Mouse (Mus musculus) kidney, embryonic 15.5 days (tissue): ENCODE measurements around the gene Tecr. TPM values are rescaled to one million over a fixed set of nuclear protein-coding genes. Genes with fewer than 3 reads are reported as not detected.

ENCODE experiments used
- ATAC-seq: fragments of 200-750 bp; cut with Nextera tagmentation; replicated peaks from 2 replicates; pipeline ENCODE4 v1.8.0; 2017; ENCODE audit warnings: moderate TSS enrichment; ENCODE audit not compliant: low FRiP score
- H3K27ac ChIP-seq: fragments of 300-500 bp; sonication (generic); 2 replicates; pipeline ENCODE4 v1.5.1; 2015; ENCODE audit warnings: mild to moderate bottlenecking, inconsistent platforms
- H3K27me3 ChIP-seq: fragments of 300-500 bp; sonication (generic); 2 replicates; pipeline ENCODE4 v1.6.1; 2015; ENCODE audit warnings: inconsistent platforms
- H3K36me3 ChIP-seq: fragments of 300-500 bp; sonication (generic); 2 replicates; pipeline ENCODE4 v1.6.1; 2015; ENCODE audit warnings: inconsistent platforms
- H3K4me1 ChIP-seq: fragments of 300-500 bp; sonication (generic); 2 replicates; pipeline ENCODE4 v1.6.1; 2015; ENCODE audit warnings: inconsistent platforms
- H3K4me2 ChIP-seq: fragments of 300-500 bp; sonication (generic); 2 replicates; pipeline ENCODE4 v1.6.1; 2015; ENCODE audit warnings: moderate library complexity, mild to moderate bottlenecking, inconsistent platforms
- H3K4me3 ChIP-seq: fragments of 300-500 bp; sonication (generic); replicated peaks from 2 replicates; pipeline ENCODE4 v1.5.1; 2015; ENCODE audit warnings: mild to moderate bottlenecking, inconsistent platforms
- H3K9ac ChIP-seq: fragments of 300-500 bp; sonication (generic); 2 replicates; pipeline ENCODE4 v1.6.1; 2015; ENCODE audit warnings: mild to moderate bottlenecking, inconsistent platforms
- H3K9me3 ChIP-seq: fragments of 300-500 bp; sonication (generic); replicated peaks from 2 replicates; pipeline ENCODE4 v1.6.1; 2016; ENCODE audit warnings: inconsistent platforms
- WGBS: fragments of 180-500 bp; shearing (Covaris S2); methylation state at CpG from one replicate; pipeline ENCODE4 v1.1.7; 2015; ENCODE audit warnings: mixed read lengths; 5-methylcytosine and 5-hydroxymethylcytosine counted together
- polyA plus RNA-seq: library from polyadenylated mRNA; unstranded; fragments of >200 nt; fragmentation: Nextera tagmentation; extraction: Ambion mirVana; gene quantifications from 2 replicates; pipeline ENCODE4 v1.2.1, GENCODE M21; 2015

The Tecr gene
- polyA plus RNA-seq, 1 experiment from 2014 or later = 605 TPM

- ATAC-seq = no peak
- Histone ChIP-seq H3K9ac (no peak overlapping the region), H3K27me3 (no peaks in the 10 kb centered on the region), H3K4me2 (no peak overlapping the region), H3K9me3 (no peaks in the 10 kb centered on the region), H3K27ac (no peak overlapping the region), H3K36me3 (peaks cover 51% of the 10 kb centered on the region), H3K4me1 (peaks cover 53% of the 10 kb centered on the region), H3K4me3 (no peak overlapping the region)
- 86% methylated on average over 15 of the region's 15 CpGs for WGBS
Observed at GRCm38 (mm10) chr8:83570272-83571000, 37.3 kb downstream of the Tecr start.

DNA sequence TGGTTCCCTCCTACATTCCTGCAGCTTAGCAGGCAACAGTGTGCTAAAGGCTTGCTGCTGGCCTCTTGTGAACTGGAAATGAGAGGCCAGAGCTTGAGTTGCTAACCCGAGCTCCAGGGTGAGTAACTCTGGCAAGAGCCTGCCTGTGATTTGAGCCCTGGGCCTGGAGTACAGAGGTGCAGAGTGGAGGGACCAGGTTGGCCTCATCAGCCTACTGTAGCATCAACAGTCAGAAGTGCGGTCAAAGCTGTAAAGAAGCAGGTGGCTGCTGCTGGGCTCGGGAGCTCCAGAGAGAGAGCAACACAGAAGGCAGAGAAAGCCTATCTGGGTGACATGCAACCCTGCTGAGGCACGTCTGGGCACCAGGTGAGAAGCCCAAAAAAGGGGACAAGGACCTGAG is 38.6 kb downstream of the Tecr start:
- WGBS = 71% methylated on average over 4 of the region's 4 CpGs
- Histone ChIP-seq H3K36me3 (peaks cover 50% of the 10 kb centered on the region), H3K9me3 (no peaks in the 10 kb centered on the region), H3K9ac (no peak overlapping the region), H3K4me3 (no peak overlapping the region), H3K27me3 (no peaks in the 10 kb centered on the region), H3K27ac (0 out of 2 replicates have a peak overlapping the region, but pooled peaks have one; percentile 6), H3K4me1 (peaks cover 40% of the 10 kb centered on the region), H3K4me2 (no peak overlapping the region)
- no peak for ATAC-seq

GRCm38 (mm10) chr8:83568755-83569154 is 39.0 kb downstream of the Tecr start:
- 75% methylated on average over 5 of the region's 5 CpGs for WGBS
- no peaks in the 10 kb centered on the region for H3K27me3 ChIP-seq
- no peak overlapping the region for H3K4me2 ChIP-seq
- H3K27ac ChIP-seq = no peak overlapping the region
- no peak for ATAC-seq
- no peaks in the 10 kb centered on the region for H3K9me3 ChIP-seq
- H3K36me3 ChIP-seq = peaks cover 46% of the 10 kb centered on the region
- peaks cover 36% of the 10 kb centered on the region for H3K4me1 ChIP-seq
- H3K9ac ChIP-seq = no peak overlapping the region
- no peak overlapping the region for H3K4me3 ChIP-seq

DNA sequence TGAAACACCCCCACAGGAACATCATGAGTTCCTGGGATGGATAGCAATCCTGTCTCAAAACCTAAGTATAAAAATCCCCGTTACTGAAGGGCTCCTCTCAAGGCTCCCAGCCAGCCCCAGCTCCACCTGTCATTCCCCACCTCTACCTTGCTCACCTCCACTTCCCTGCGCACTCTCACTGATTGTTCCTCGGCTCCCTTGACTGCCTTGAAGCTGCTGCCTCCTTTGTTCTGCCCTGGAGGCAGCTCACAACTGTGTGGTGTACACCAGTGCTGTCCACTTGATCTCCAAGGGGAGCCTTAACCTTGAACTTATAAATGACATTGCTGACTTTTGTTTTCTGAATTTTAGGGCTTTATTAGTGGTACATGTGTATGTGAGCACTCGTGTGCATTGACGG is 39.6 kb downstream of the Tecr start:
- no peak for ATAC-seq
- H3K36me3 ChIP-seq = peaks cover 42% of the 10 kb centered on the region
- H3K4me1 ChIP-seq = peaks cover 30% of the 10 kb centered on the region
- peak overlapping the region; percentile 82; the same call in 1 of the 2 replicates for H3K9ac ChIP-seq
- H3K27ac ChIP-seq = no peak overlapping the region
- peak overlapping the region; percentile 81; the same call in 1 of the 2 replicates for H3K4me2 ChIP-seq
- WGBS = 64% methylated on average over 5 of the region's 5 CpGs
- H3K9me3 ChIP-seq = no peaks in the 10 kb centered on the region
- H3K27me3 ChIP-seq = no peaks in the 10 kb centered on the region
- H3K4me3 ChIP-seq = peak overlapping the region; percentile 93; the same call in 1 of the 2 replicates

- Histone ChIP-seq H3K4me3 (peak overlapping the region; percentile 93), H3K4me1 (peaks cover 27% of the 10 kb centered on the region), H3K4me2 (peak overlapping the region; percentile 81), H3K9me3 (no peaks in the 10 kb centered on the region), H3K9ac (peak overlapping the region; percentile 82), H3K27ac (0 out of 2 replicates have a peak overlapping the region, but pooled peaks have one; percentile 89), H3K27me3 (no peaks in the 10 kb centered on the region), H3K36me3 (peaks cover 37% of the 10 kb centered on the region)
- 51% methylated on average over 3 of the region's 3 CpGs for WGBS
- no peak for ATAC-seq
Observed at GRCm38 (mm10) chr8:83567668-83568067, 40.1 kb downstream of the Tecr start.

DNA sequence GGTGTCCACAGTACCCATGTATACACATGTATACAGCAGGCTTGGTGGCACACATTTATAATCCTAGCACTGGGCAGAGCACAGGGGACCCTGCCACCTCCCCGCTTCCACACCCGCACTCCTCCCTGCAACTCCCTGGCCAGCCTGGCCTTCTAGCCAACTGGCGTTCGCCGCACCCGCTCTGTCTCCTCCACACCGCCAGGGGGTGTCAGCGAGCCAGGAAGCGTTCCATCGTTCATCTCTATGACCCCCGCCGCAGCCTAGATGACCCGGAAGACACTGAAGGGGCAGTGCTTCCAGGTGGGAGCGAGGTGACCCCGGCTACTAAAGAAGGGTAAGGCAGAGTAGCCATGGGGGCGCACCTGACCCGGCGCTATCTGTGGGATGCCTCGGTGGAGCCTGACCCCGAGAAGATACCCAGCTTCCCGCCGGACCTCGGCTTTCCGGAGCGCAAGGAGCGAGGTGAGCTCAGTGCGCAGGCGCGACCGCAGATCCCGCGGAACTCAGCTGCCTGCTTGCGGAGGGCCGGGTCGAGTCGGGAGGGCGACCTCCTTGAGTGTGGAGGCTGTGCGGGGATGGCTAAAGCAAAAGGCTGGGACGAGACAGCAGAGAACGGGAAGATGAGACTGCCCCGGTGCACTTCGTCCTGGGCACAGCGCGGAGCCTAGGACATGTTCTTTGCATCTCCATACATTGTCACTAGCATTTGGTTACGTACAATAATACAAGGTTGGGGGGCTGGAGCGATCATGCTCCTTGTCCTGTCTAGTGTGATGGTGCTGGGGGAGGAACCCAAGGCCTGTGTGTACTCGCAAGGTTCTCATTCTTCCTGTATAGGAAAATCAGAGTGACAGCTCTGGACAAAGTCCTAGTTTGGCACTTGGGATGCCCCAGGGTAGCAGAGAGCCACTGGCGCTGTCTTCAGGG is 41.0 kb downstream of the Tecr start, which contains the start of gene Ndufb7:
TSS of gene Ndufb7 (plus strand) at position 203 of the 927 bp plus-strand sequence.
- peak within 1 kb of the TSS; percentile 82 for H3K9ac ChIP-seq
- no peaks in the 10 kb centered on the region for H3K9me3 ChIP-seq
- no peaks in the 10 kb centered on the region for H3K27me3 ChIP-seq
- H3K4me1 ChIP-seq = peaks cover 21% of the 10 kb centered on the region
- H3K36me3 ChIP-seq = peaks cover 28% of the 10 kb centered on the region
- peak; percentile 89 for ATAC-seq
- peak within 1 kb of the TSS; percentile 93 for H3K4me3 ChIP-seq
- WGBS = under 1% methylated on average over 48 of the region's 48 CpGs
- H3K4me2 ChIP-seq = peak within 1 kb of the TSS; percentile 81
- peak within 1 kb of the TSS; percentile 89 for H3K27ac ChIP-seq

GRCm38 (mm10) chr8:83565731-83566375 is 41.9 kb downstream of the Tecr start:
- Histone ChIP-seq H3K9ac (no peak overlapping the region), H3K4me2 (peak overlapping the region; percentile 81), H3K27me3 (no peaks in the 10 kb centered on the region), H3K4me3 (no peak overlapping the region; the same call in 1 of the 2 replicates), H3K9me3 (no peaks in the 10 kb centered on the region), H3K4me1 (peaks cover 21% of the 10 kb centered on the region), H3K27ac (no peak overlapping the region), H3K36me3 (peaks cover 19% of the 10 kb centered on the region)
- ATAC-seq = peak; percentile 12; the same call in 1 of the 2 replicates
- 76% methylated on average over 9 of the region's 9 CpGs for WGBS

- Histone ChIP-seq H3K36me3 (no peaks in the 10 kb centered on the region), H3K4me1 (peaks cover 11% of the 10 kb centered on the region), H3K4me2 (no peak overlapping the region), H3K27ac (no peak overlapping the region), H3K9me3 (no peaks in the 10 kb centered on the region), H3K9ac (no peak overlapping the region), H3K4me3 (no peak overlapping the region), H3K27me3 (no peaks in the 10 kb centered on the region)
- 78% methylated on average over 4 of the region's 4 CpGs for WGBS
- no peak for ATAC-seq
Observed at GRCm38 (mm10) chr8:83563246-83563645, 44.5 kb downstream of the Tecr start.

DNA sequence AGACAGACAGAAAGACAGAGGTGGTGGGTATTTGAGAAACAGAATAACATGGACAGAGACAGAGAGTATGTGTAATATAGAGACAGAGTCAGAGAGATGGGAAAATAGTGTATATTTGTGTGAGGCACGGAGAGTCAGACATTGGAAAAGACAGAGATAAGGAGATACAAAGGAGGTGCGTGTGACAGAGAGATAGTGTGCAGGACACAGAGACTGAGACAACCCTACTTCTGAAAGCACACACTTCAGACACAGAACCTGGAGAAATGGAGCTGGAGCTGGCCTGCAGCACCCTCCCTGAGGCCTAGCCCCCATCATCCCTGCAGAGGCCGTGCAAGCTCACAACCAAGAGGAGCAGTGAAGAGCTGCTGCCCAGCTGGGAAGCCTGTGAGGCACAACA is 45.1 kb downstream of the Tecr start:
- H3K9ac ChIP-seq = no peak overlapping the region
- H3K4me1 ChIP-seq = peaks cover 5% of the 10 kb centered on the region
- WGBS = 81% methylated on average over 3 of the region's 3 CpGs
- H3K9me3 ChIP-seq = no peaks in the 10 kb centered on the region
- no peaks in the 10 kb centered on the region for H3K27me3 ChIP-seq
- no peak overlapping the region for H3K27ac ChIP-seq
- H3K4me2 ChIP-seq = no peak overlapping the region
- no peak for ATAC-seq
- H3K4me3 ChIP-seq = no peak overlapping the region
- no peaks in the 10 kb centered on the region for H3K36me3 ChIP-seq

- ATAC-seq = no peak
- Histone ChIP-seq H3K36me3 (no peaks in the 10 kb centered on the region), H3K9me3 (no peaks in the 10 kb centered on the region), H3K4me1 (no peaks in the 10 kb centered on the region), H3K4me2 (no peak within 1 kb of the TSS), H3K9ac (no peak within 1 kb of the TSS), H3K27ac (no peak within 1 kb of the TSS), H3K27me3 (no peaks in the 10 kb centered on the region), H3K4me3 (no peak within 1 kb of the TSS)
- 68% methylated on average over 3 of the region's 3 CpGs for WGBS
Observed at GRCm38 (mm10) chr8:83535736-83536135, 72.0 kb downstream of the Tecr start, which contains the start of gene Olfr370. TSS of gene Olfr370 (plus strand) at chr8:83535780.

GRCm38 (mm10) chr8:83534802-83535201 is 73.0 kb downstream of the Tecr start:
- WGBS = 80% methylated on average over 2 of the region's 2 CpGs
- H3K27me3 ChIP-seq = no peaks in the 10 kb centered on the region
- H3K27ac ChIP-seq = no peak overlapping the region
- H3K9me3 ChIP-seq = no peaks in the 10 kb centered on the region
- no peak for ATAC-seq
- H3K9ac ChIP-seq = no peak overlapping the region
- no peaks in the 10 kb centered on the region for H3K4me1 ChIP-seq
- H3K4me2 ChIP-seq = no peak overlapping the region
- no peak overlapping the region for H3K4me3 ChIP-seq
- no peaks in the 10 kb centered on the region for H3K36me3 ChIP-seq
